Mouse (Mus musculus) kidney, postnatal 36 days (tissue): ENCODE measurements at regions not wholly inside any gene's neighbourhood (a gene's known extent, or its start where the extent isn't known, plus 50 kb on each side); places are given as distances from the start of the nearest gene placed in this dataset.

Experiments
- DNase-seq, 2 experiments: peaks; one replicate each; pipeline ENCODE4 v3.0.0; 2021 to 2022; ENCODE audit warnings: mixed read lengths in 2 of 2

DNA sequence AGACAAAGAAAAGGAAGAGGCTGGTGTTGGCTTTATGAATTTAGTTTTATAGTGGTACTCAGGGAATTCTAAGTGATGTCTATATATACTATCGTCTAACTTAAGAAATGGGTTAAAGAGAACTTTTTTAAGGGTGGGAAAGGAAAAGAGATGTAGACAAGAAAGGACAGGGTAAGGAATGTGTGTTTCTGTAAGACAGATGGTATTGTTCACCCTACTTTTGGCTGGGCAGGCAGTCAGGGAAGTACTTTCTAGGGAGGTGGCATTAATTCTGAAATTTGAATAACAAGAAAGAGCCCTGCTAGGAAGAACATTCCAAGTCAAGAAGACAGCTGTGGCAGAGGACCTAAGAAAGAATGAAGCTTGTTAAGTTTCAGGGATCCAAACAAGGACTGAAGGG lies 263.0 kb downstream of the Pik3r1 start:
- DNase-seq: no peak

DNA sequence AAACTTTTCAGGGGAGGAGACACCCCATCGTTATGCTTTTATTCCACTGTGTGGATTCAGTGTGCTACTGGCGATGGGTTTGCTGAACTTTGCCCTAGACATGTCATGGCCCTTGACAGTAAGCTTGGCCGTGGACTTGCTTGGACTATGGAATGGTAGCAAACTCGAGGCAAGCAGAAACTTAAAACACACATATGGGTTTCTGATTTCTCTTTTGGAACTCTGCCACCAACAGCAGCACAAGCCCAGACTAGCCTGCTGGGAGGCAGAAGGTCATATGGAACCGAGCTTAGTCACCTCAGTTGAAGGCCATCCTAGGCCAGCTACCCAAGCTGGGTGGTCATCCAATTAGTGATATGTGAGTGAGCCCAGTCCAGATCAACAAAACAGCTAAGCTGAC lies 263.8 kb downstream of the Pik3r1 start:
- DNase-seq: peak; percentile 34 to 42

GRCm38 (mm10) chr13:101501845-101502284 lies 266.2 kb downstream of the Pik3r1 start:
- DNase-seq: no peak

GRCm38 (mm10) chr13:101501061-101501460 lies 267.0 kb downstream of the Pik3r1 start:
- no peak for DNase-seq

DNA sequence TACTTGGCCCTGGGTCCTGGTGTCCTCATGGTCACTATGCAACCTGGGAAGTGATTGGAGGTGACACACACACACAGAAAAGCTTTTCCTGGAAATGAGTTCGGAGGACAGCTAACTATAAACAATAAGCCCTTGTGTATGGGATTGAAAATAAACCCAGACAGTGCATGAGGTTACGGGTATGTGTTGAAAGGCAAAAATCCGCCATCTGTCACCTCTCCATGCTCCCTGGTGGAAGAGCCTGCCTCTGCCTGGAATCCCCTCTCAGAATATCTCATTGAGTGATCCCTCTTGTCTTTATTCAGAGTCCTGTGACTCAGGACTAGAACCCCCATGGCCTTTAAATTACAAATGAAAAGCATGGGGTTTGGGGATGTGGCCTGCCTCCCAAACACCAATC lies 276.2 kb downstream of the Pik3r1 start:
- no peak for DNase-seq

DNA sequence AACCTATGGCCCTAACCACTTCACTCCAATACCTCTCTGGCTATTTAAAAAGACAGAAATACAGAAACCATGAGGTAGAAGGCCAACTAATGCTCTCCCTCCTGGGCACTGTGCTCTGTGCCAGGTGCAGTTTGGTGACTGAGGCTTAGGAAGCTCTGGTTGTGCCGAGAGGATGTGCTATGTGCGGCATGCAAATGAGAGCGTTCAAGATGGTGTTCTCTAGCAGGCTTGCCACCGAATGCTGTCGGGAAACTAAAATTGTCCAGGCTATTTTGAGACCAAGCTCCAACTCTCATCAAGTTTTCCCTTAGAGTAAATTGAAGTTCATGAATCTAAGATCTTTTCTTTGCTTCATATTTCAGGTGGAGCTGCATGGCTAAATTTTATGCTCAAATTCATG lies 277.1 kb downstream of the Pik3r1 start:
- no peak for DNase-seq

DNA sequence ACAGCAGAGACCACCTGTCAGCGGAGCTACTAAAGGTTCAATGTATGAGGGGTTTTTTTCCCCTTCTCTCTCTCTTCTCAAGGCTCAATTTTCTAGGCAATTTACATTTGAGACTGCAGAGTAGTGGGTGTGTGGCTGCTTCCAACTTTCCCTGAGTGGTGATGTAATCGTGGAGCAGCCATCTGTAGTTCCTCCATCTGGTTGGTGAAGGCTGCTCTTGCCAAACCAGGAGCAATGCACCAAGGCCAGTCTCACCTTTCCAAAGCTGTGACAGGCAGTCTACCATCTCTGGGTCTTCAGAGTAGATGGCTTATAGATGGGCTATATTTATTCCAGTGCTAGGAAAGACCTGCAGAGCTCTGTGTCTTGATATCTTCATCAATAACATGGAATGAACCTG lies 280.4 kb downstream of the Pik3r1 start:
- DNase-seq: no peak

DNA sequence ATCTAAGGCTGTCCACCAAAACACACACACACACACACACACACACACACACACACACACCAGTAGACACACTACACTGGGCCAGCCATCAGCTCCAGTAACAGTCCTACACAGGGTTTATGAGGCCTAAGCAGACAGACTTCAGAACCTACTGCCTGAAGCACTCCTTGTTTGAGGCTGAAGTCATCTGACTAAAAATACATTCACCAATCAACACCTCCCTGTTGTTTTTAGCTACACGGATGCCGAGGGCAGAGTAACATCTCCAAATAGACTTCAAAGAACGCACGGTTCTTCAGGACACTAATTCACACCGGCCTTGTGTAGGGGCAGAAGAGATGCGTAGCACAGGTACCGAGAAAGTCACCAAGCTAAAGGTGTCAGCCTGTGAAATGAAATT lies 282.2 kb downstream of the Pik3r1 start:
- DNase-seq: no peak

DNA sequence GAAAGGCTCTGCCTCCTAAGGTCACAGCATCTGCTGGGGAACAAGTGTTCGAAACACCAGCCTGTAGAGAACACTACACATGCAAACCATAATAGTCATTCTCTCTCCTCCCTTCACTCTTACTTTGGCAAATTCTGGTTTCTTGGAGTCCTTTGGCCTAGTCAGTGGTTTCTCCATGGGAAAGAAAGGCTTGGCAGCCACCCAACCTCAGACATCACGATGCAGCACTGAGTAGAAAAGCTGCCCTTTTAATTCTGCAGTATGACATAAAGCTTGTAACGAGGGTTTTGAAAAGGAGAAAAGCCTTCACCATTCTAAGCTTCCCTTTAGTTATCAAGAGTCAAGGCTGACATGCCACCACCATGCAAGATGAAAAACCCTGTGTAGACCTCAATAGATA lies 284.2 kb downstream of the Pik3r1 start:
- no peak for DNase-seq

DNA sequence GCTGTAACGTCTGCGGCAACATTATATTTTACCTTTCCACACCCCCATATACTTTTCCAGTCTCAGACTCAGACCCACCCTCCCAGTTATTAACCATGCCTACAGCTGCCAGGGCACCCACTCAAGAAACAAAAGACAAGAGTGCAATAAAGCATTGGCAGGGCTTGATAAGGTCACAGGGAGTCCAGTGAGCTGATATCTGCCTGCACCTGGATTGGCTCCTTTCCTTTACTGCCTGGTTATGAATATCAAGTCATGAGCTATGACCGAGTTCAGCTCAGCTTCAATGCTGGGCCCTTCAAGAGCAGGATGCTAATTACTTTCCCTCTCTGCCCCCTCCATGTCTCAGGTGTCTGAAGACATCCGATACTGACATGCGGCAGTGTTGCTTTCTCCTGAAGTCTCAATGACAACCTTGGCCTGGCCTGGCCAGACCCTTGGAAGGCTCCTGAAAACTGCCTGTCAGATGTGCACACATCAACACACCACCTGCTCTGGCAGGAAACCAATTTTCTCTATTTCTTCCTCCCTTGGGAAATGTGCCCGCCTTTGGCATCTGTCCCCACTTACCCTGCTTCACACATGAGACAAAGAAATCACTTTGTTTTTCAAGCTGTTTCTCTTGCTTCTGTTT lies 286.3 kb downstream of the Pik3r1 start:
- DNase-seq: no peak

GRCm38 (mm10) chr13:101479297-101479652 lies 288.7 kb downstream of the Pik3r1 start:
- DNase-seq: no peak

GRCm38 (mm10) chr13:101478608-101479296 lies 289.3 kb downstream of the Pik3r1 start:
- no peak for DNase-seq

DNA sequence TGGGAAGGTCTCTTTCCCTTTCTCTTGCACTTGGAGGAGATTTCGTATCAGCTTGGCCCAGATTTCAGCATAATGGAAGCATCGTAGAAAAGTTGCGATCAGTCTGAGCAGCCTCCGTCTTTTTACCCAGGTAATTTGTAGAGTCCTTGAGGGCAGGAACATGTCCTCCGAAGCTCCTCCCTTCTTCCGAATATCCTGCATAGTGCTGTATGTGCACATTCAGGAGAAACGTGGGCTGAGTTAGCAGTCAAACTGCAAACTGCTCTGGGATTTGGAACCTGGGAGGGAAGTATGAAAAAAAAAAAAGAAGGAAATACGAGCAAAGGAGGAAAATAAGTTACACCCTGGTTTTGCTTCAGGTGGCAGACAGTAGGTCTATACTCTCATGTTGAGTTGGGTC lies 294.7 kb downstream of the Pik3r1 start:
- no peak for DNase-seq

DNA sequence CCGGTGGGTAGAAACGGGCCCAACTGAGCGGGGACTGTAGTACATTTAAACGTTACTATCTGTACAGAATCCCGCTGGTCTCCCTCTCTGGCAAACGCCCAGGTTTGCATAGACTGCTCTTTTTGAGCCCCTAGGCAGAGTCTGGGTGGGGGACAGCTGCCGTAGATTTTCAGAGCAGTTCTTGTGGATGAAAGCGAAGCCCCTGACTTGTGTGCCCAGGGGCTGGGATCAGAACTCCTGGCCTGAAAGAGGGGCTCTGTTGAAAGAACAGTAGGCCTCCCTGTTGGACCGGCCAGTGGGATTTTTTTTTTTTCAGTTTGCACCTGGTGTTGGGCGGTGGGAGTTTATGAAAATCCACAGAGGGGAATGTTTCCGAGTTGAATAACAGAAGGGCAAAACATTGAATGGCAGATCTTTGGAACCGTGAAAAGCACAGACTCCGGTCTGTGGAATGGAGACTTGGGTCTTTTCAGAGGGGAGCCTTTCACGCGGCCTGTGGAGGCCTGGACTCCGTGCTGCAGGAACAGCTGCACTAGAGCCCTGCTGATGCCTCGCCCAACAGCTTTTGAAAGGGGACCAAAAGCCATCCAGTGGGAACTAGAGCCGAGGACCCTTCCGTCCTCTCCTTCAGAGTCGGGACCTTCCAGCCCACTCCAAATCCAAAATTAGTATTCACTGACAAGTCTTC lies 297.3 kb downstream of the Pik3r1 start:
- no peak for DNase-seq

DNA sequence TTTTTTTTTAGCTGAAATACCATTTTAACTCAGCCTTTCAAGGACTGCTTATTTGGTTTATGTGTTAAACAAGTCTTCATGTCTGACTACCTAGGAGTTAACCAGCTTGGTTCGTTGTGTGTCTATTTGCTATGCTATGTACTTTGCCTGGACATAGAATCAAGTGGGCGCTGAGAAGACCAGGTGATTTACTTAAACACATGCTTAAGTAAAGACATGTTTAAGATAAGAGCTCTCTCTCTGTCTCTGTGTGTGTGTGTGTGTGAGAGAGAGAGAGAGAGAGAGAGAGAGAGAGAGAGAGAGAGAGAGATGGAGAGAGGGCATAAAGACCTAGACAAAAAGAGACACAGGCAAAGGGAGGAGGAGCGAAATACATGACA lies 302.3 kb downstream of the Pik3r1 start:
- no peak for DNase-seq

DNA sequence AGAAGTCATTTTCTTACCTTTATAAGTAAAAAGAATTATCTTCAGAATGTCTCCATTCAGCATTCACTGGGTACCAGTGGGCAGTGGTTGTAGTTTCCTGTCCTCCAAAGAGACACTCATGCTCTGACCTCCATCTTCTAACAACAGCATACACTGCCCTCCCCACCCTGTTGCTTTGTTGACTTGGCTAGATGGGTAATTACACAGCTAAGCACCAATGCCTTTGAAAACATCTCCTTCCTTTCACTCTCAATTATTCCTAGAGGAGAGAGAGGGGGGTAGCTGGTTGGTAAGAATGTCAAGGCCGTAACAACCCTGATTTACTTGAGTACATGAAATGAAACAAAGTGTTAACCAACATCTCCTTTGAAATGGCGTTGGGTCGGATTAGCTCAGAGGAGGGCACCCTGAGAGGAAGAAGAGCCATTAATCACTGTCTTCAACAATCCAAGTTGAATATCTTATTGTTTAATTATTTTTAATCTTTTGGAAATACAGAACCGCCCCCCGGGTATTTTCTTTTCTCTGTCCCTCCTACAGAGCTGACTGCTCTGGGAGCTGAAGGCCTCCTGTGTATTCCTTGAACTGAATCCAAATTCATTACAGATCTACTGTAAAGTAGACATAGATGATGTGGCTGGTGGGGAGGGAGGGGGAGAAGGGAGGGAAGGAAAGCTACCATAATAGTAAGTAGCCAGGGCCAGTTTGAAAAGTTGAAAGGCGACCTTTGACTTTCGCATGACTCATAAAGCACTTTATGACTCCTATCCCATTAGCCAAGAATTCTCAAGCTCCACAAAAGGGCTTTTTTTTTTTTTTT lies 302.9 kb downstream of the Pik3r1 start:
- peak in 1 of 2 experiments; percentile 9 for DNase-seq

GRCm38 (mm10) chr13:101456926-101457325 lies 311.1 kb downstream of the Pik3r1 start:
- DNase-seq: no peak

DNA sequence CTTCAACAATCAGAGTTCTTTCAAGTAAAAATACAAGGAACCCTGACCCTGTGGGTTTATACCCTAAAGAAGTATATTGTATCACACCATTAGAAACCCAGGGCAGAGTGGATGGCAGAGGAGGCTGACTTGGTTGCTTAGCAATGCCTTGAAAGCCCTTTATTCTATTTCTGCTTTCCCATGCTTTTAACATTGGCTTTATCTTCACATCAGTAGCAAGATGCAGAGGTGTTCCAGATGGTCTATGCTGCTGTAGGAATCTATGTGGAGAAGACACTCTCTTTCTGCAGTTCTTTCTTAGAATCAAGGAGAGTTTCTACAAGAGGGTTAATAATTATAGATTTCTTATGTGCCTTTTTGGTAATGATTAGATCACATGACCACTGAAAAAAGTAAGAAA lies 313.7 kb downstream of the Pik3r1 start:
- DNase-seq: no peak

DNA sequence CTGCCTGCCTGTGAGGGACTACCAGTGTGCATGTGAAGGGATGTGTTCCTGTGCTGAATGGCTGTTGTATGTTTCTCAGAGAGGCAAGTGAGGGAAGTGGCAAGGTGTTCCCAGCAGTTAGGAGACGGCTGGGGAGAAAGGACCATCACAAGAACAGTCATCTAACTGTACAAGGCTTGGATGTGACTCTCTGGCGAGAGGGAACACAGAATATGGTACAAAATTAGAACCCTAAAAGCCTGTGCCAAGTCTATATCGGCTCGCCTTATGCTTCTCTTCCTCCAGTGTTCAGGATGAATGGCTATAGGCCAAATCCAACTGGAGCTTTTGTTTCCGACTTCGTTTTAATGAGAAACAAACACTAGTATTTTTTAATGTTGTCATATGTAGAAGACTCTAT lies 317.5 kb downstream of the Pik3r1 start:
- no peak for DNase-seq

DNA sequence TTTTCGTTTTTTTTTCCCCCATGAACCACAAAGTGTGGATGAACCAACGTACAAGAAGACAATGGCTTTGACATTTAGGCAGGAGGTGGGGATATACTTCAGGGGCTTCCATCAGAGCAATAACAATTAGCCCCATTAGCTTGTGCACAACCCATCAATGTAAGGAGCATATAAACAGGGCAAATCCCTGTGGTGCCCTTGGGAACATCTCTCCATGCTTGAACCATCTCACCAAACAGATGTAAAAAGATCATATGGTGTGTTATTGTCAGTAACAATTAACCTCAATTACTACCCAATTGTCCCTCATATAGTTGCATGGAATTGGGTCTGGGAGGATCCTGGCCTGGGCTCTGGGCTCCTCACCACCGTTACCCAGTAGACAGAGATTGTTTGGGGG lies 328.5 kb downstream of the Pik3r1 start:
- DNase-seq: no peak

DNA sequence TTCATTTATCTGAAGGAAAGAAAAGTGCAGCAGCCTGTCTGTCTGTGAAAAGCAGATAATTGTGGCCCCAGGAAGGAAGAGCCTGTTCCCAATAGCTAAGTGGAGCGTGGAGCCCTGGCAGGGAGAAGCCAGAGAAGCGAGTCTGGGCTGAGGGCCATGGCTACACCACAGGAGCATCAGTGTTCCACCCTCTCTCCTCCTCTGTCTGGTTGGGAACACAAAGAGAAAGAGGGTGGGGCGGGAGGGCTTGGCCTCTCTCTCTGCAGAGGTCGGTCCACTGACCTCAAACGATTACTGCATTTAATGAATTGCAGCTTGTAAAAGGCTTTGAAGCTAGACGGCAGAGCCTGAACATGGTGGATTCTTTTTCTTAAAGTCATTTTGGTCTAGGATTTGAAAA lies 329.0 kb downstream of the Pik3r1 start:
- peak in 1 of 2 experiments; percentile 23 for DNase-seq

DNA sequence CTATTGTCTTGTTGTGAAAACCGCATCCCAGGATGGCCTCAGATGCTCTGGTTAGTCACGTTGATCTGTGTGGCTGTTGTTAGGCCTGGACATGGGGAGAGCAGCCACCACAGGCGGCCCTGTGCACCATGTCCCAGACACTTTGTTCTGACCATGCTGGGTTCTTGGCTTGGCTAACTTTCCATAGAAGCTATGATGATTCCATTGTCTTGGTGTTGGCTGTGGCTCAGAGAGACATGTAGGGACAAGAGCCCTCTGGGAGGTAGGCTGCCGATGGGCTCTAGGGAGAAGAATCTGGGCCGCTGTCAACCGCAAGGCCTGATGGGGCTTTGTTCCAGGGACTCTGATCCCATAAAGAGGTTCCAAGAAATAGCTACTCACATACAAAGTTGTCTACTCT lies 334.9 kb downstream of the Pik3r1 start:
- no peak for DNase-seq

- DNase-seq: peak; percentile 8 to 51
Observed at GRCm38 (mm10) chr13:101427426-101428221, 340.4 kb downstream of the Pik3r1 start.
